Mouse (Mus musculus) cortical plate, adult 2 months (tissue): ENCODE data around the gene Ankrd16.

Source experiments
- CTCF ChIP-seq: fragments of 200-500 bp; IDR thresholded peaks from 2 replicates; pipeline ENCODE4 v1.5.1; 2011; ENCODE audit warnings: mild to moderate bottlenecking, control low read depth, low read length; ENCODE audit not compliant: insufficient read depth; ENCODE audit errors: extremely low read depth
- POLR2A ChIP-seq: fragments of 200-500 bp; IDR thresholded peaks from 2 replicates; pipeline ENCODE4 v1.6.1; 2011; ENCODE audit warnings: mild to moderate bottlenecking, low read length, control low read depth; ENCODE audit not compliant: insufficient read depth; ENCODE audit errors: extremely low read depth

DNA sequence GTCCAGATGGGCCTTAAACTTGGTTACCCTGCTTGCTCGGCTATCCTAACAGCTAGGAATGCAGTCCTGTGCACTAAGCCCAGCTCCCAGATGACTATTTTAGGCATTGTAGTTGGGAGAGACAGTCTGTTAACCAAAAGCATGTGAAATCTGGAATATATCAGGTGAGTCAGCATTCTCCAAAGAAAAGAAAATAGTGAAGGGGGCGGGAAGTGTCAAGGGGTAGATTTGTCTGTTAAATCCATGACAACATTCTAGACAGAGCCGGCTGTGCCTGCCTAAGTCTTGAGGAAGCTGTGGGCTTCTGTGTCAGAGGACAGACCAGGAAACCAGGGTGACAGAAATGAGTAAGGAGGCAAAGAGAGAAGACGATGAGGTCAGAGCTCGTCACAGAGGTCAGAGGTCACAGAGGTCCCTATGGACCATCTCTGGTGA is 20.3 kb downstream of the Ankrd16 start:
- TF ChIP-seq CTCF, result no peak
- no peak for TF ChIP-seq POLR2A
